Mouse (Mus musculus): ENCODE results near the gene Adam33. TPM values are rescaled to one million over a fixed set of nuclear protein-coding genes. Genes with fewer than 3 reads are reported as not detected.
"Not testable (repeated sequence)": the region's sequence is repeated elsewhere in the genome, so short reads cannot be mapped to it uniquely, and the experiment has no call there.

The Adam33 gene
- total RNA-seq, 2 experiments from 2014 or later: 2.4 to 3.2 TPM

DNA sequence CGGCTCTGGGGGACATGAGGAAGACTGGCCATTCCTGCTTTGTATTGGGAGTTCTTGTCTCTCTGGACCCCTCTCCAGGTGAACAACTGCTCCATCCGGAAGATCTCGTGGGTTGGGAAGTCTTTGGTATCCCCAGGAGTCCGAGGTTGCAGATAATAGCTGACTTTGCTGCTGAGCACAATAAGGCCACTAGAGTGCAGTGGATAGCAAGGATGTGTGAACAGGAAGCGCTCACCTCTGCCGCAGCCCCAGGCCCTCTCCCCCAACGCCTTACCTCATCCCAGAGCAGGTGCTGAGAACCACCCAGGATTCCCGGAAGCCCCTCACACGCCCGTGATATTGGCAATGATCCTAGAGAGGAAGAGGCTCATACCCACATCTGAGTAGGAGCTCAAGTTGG is 7.4 kb downstream of the Adam33 start:
- no peak for DNase-seq

DNA sequence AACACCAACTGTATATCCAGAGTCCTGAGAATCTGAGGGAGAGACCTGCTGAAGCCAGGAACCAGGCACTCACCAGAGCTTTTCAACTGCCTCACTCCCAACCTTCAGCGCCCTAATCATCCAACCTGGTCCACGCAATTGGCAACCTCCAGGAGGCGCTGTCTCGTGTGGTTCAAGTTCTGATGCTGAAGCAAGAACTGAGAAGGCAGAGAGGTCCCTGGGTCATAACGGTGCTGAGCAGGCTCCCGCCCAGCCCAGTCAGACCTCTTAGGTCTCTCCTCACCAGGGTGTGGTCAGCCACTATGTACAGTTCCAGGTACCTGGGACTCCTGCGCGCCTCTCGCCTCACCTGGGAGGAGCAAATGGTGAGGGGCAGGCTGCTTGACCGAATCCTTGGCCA is 8.0 kb downstream of the Adam33 start:
- DNase-seq: peak; percentile 79

DNA sequence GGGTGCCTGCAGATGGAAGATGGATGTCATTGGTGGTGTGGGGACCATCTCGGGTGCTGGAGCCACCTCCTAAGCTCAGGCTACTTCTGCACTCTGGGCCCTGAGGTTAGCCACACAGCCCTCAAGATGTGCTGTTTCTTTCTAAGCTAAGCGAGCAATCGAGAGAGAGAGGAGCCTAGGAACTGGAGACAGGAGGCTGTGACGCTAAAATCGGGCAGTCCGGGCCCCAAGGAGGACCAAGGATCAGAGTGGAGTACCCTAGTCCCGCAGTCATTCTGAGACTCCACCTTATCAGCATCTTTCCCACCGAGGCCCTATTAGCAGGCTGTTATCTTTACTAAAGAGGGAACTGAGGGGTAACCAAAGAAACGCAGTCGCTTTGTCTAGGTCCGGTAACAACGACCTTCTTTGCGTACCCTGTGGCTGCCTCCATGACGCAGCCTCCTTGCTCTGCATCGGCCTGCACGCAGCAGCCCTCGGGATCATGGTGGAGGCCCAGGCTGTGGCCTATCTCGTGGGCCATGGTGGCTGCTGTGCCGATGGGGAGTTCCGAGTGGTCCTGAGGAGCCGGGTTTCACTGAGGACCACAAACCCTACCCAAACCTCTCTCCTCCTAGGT is 8.9 kb downstream of the Adam33 start:
- no peak for DNase-seq

DNA sequence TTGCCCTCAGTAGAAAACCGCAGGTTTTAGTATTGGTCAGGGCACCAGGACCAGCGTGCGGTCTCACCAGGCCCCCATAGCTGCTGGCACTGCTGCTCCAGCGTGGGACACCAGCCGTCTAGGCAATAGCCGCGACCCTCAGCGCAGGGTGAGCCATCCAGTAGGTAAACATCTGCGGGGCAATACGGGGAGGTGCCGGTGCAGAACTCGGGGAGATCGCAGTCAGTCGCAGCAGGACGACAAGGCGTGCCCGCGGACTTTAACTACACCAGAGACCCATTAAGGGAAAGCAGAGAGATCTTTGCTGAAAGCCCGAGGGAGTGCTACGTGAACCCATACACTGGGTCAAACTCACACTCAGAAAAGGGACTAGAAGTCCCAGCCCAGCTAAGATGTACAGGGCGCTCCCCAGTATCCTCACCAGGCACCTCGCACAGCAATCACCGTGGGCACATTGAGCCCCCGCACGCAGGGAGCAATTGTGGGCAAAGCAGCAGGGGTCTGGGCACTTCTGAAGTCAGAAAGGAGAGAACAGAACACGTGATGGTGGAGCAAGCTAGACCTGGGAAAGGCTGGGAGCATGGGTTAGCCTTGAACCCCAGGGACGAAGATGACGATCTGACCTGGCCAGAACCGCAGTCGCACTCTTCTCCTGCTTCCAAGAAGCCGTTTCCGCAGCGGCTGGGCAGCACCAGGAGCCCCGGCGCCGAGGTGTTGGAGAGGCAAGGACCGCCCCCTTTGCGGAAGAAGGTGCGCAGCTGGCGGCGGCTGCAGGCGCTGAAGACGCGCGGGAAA is 9.6 kb downstream of the Adam33 start:
- no peak for DNase-seq

DNA sequence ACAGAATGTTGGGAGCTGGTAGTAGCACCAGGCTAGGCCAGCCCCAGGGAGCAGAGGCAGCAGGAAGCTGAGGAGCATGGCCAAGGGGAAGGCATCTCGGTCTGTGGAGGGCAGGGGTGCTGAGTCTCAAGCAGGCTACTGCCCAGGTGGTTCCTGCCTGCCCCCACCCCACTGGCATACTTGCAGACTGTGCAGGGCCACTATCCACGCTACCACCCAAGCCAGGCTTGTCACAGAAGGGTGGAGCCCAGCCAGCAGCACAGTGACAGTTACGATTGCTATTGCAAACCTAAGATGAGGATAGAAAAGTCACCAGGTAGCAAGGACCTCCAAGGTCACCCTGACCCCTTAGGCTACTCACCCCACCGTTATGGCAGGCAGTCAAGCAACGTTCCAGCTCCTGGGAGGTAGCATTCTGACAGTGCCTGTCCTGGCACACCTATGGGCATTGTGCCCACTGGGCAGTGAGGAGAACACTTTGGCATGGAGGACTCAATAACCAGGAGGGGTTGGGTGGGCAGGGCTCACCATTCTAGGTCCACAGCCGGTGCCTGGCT is 10.7 kb downstream of the Adam33 start:
- no peak for DNase-seq

DNA sequence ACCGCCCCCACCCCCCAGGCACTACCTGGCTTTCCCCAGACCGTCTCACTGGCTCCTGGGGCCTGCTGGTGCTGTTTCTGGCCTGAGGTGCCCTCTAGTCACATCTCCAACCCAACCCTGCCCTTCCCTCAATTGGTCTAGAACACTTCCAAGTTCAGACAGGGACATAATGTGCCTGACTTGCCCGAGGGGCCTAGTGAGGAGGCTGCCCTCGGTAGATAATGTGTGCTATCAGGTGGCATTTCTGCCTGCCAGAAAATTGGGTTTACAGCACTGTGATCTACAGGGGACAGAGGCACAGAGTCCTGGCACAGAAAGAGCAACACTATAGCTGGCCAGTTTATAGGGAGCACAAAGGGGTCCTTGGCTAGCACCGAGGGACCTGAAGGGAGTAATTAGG is 11.6 kb downstream of the Adam33 start:
- DNase-seq: no peak

DNA sequence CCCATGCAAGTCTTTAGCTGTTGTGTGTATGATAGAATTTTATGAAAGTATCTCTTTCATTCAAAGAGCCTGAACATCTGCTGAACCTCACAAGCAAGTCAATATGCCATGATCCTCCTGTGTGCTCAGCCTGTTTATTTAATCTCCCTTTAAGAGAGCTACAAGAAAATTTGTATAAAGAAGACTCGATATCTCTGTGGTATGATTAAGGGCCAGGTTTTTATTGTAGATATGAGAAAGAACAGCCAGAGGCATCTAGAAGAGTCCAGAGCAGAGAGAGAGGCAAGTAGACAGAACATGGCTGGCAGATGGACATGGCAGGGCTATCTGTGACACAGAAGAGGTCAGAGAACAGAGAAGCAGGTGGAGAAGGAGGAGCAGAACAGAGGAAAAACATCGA is 17.6 kb downstream of the Adam33 start:
- no peak for DNase-seq

DNA sequence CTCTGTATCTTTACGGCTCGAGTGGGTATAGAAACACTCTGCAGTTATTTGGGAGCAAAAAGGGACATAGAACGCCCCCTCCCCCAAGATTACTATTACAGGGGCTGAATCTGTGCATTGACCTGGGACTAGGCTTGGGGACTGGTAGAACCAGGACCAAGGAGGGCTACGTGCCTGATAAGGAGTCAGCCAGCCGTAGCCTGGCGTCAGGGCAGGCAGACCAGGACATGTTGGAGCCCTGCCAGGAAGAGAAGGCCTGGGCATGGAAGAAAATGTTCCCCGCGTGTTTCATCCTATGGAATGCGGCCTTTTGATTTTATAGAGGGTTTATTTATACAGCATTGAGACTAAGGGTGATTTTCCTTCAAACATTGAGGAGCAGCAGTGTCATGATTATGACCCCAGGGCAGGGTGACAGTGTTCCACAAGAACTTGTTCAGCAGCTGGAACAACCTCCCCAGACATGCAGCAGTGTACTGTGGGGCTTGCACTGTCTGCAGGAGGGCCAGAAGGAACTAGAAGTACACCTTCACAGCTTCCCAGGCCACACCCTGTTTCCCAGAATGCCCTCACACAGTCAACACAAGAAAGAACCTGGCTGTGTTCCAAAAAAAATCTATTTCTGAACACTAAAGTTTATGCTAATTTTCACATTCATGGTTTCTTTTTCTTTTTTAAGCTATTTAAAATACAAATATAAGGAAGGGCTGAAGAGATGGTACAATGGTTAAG is 18.5 kb downstream of the Adam33 start:
- no peak for DNase-seq

DNA sequence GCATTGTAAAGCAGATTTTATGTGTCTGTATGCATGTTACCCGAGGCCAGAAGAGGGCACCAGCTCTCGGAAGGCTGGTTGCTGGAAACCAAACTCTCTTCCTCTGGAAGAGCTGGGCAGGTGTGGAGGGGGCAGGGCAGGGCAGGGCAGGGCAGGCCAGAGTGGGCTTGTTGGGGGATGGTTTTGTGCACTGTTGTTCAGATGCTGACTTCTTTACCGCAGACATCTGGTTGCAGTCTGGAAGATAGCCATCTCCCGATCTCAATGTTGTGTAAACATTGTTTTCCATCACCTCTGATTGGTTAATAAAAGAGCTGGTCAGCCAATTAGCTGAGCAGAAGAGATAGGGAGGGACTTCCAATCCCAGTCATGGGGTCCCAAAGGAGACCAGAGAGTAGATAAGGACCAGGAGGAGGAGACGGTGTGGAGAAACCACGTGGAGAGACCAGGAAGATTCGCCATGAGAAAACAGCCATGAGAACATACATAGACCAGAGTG is 19.2 kb downstream of the Adam33 start:
- DNase-seq: no peak

DNA sequence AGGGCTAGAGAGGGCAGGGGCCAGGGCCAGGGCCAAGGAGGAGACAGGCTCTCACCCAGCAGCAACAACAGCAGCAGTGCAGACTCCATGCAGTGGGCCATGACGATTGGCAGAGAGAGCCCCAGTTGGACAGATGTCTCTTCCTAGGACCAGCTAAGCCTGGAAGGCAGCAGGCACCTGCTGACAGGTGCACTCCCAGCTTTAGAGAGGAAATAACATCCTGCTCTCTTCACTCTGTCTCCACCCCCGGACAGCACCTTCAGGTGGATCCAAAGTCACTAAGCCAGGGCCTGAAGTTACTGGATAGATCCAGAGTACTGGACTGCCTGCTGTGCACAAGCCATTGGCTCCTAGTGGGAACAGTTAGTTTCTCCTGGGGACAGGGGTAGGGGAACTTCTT is 20.6 kb downstream of the Adam33 start, which contains the start of gene Gfra4:
Gfra4 (minus strand) TSS at position 101 of the 400 bp plus-strand sequence.
- DNase-seq: no peak

DNA sequence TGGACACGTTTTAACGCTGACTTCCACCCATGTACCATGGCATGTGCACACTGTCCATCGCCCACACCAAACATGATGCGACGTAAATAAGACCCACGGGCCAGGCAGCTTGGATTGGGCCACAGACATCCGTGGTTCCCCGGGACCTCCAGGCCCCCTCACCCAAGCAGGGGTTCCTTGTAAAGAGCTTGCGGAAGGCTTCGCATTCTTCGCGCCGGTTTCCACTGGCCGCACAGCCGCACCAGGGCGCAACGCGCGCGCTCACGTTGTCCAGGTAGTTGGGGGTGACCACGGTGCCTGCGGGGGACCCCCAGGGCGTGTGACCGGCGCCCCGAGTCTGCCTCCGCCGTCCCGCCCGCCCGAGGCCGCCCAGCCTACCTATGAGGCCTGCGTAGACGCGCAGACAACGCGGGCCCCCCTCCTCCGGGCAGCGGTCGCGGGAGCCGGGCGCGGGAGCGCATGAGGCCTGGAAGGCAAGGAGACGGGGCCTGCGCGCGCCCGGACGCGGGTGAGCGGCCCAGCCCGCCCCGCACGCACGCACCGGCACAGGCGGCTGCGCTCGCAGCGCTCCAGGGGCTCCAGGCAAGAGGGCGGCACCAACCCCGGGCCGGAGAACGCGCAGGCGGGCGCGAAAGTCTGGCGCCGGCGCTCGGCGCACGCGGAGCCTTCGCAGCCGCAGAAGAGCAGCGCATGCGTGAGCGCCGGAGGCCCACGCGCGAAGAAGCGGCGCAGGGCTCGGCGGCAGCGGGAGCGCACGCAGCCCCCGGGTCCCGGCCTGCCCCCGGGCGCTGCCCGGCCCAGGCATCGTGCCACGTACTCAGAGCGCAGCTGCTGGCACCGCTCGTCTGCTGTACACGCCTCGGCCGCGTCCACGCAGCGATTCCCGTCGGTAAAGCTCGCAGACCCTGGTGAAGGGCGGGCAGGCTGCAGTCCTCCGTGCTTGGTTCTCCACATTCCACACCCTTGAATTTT is 22.5 kb downstream of the Adam33 start:
- DNase-seq: peak; percentile 50

DNA sequence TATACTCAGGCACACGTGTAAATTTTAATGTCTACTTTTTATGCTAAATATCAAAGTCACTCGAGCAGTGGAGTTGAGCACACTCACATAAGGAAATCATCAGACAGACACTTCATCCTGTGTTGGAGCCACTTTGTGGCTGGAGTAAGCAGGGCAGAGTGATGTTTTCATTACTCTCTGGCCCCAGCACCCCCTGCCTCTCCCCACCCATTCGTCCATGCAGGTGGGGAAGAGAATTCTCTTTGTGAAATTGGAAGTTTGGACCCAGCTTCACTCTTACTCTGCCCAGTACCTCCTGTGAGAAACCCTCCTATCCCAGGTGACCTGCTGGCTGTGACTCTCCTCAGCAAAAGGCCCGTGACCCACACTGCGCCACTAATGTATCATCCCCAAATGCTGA is 24.9 kb downstream of the Adam33 start:
- no peak for DNase-seq

DNA sequence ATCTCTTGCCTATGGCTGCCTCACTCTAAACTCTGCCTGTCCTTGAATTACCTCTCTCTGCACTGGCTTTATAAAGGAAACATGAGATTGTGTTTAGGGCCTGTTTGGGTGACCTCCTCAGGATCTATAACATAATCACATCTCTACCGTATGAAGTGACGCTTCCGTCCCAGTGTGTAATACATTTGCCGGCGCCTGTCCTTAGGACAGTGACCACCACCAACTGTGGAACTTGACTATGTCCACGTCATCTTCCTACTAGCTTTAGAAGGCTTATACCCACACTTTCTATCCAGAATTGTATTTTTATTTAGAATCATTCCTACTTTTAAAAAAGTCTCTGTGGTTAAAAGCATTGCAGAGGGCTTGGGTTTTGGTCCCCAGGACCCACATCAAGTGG is 25.4 kb downstream of the Adam33 start:
- DNase-seq: no peak

DNA sequence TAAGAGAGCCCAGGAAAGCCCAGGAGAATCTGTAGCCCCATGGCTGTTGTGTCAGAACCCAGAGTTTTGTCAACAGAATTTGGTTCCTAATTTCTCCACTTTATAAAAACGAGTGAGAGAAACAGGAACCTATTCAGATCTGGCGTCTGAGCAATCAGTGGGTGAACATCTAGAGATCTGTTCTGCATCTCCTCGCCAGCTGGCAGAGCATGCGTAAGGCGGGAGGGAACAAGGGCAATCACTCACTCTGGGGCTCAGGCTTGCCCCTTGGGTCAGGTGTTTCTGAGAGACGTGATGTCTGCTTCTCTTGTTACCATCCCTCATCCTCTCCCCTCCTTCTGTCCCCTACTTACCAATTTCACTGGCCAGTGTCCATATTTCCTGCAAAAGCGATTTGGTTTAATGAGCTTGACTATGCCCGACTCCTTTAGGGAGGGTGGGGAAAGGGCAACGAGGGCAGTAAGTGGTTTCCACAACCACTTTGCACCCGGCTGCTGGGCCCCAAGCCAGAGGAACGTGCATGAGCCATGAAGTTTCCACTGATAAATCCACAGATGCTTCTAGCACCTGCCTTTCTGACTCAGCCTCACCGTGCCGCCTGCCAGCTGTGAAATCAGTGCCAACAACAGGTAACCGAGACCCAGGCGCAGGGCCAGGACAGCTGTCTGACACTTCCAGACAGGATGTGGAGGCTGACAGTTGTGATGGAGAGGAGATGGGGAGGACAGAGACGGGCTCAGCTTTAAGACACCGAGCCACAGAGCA is 26.2 kb downstream of the Adam33 start:
- peak; percentile 84 for DNase-seq

DNA sequence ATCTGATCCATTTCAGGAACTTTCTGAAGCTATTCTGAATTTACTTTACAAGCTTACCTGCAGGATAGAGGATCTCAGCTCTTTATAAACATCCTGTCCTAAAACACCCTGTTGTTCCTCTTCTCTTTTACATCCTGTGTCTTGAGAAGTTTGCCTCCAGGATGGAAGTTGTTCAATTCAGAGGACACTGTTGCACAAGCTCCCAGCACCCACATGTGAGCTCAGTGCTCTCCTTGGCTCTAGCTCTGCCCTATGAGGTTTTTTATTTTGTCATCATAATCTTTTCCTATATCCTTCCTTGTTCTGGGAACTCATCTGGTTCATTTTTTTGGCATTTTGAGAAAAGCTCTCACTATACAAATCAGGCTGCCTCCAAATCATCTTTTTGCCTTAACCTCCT is 26.9 kb downstream of the Adam33 start:
- DNase-seq: no peak

DNA sequence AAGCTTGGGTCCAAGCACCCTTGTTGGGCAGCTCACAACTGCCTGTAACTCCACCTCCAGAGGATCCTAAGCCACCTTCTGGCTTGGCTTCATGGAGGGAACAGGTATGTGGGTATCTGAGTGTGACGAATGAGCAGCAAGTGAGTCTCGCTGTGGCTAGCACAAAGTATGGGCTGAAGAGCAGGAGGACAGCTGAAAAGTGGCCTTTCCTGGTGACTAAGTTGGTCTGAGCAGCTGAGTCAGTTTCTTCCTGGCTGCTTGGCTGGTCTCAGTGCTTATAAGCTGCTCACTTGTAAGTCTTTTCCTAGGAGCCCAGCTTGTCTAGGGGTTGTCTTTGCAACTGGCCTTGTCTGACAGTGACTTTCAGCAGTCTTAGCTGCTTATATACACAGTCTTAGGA is 27.3 kb downstream of the Adam33 start:
- no peak for DNase-seq

DNA sequence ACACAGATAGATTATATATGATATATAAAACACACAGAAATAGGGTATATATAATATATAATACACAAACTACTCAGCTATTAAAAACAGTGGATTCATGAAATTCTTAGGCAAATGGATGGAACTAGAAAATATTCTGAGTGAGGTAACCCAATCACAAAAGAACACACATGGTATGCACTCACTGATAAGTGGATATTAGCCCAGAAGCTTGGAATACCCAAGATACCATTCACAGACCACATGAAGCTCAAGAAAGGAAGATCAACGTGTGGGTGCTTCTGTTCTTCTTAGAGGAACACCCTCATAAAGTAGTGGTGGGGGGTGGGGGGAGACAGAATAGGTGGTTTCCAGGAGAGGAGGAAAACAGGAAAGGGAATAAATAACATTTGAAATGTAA is 32.2 kb downstream of the Adam33 start:
- not testable (repeated sequence) for DNase-seq

DNA sequence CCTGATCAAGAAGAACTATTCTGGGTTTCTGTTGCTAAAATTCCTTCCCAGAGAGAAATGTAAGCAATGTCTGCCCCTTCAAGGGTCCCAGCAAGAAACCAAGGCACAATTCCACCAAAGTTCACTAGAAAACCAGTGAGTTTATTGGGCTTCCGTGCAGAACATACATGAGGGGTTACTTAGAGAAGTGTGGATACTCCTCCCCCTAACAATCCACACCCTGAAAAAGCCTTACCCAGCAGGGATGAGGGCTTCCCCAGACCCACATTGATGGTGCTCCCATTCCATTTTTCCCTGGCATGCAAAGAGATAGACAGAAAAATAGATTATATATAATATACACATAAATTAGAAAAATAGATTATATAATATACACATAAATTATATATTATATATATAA is 32.6 kb downstream of the Adam33 start:
- no peak for DNase-seq

DNA sequence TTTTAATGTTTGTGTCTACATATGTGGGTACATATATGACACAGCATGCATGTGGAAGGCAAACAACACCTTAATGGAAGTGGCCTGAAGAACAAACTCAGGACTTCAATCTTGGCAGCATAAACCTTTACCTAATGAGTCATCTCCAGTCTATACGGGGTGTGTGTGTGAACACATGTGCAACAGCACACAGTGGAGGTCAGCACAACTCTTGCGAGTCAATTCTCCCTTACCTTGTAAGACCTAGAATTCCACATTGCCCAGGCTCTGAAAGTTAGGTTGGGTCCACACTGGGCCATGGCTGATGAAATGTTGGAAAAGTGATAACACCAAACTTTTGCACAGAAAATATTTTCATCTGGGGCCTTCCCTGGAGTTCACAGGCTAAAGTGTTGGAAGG is 33.1 kb downstream of the Adam33 start:
- DNase-seq: no peak

DNA sequence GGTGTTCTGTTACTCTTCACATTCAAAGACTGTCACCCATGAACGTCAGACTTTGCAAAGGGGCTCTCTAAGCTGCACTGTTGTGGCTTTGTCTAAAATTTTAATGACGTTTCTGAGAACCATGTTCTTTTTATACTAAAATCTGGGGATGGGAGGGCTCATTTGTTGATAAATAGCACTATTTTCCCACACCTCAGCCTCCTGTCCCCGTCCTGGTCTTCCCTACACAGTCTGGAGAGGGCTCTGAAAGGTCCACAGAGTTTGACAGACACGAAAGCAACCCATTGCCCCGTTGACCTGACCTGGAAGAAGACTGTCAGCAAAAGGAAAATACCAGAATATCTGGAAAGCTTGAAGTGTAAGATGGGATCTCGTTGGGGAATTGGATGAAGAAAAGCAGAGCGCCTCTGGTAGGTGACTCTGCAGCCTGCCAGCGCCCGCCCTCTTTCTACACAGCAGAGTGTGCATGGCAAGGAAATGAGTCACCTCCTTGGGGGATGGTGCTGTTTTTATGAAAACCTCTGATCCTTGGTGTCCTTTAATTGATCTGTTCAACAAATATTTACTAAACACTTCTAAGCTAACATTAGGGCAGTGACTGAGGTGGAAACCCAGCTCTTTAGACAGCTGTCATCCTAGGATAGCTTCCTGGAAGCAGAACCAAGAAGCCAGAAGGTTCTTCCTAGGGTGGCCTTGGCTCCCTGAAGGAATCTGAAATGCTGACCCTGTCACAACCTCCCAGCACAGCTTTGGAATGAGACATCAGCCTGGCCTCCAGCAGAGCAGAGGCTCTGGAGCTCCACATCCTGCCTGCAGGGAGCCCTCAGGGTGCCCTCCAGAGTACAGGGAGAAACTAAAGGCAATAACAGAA is 34.3 kb downstream of the Adam33 start:
- no peak for DNase-seq
